Mouse (Mus musculus) ovary, postnatal 10 days (tissue): ENCODE results near the gene Lhfpl1.
"Not testable (repeated sequence)": the region's sequence is repeated elsewhere in the genome, so short reads cannot be mapped to it uniquely, and the experiment has no call there.

Experiments
- DNase-seq: peaks from one replicate; pipeline ENCODE4 v3.0.0; 2022; ENCODE audit warnings: low spot score

The Lhfpl1 gene

GRCm38 (mm10) chrX:145348377-145349203 is at the start of gene Lhfpl1:
Lhfpl1 (minus strand) TSS chrX:145349089.
- DNase-seq = no peak

- no peak for DNase-seq
Measured at GRCm38 (mm10) chrX:145371839-145372238, 22.9 kb upstream of the Lhfpl1 start.

GRCm38 (mm10) chrX:145362527-145362926 is 13.6 kb upstream of the Lhfpl1 start:
- DNase-seq = no peak

- no peak for DNase-seq
Measured at GRCm38 (mm10) chrX:145342402-145342801, 6.5 kb downstream of the Lhfpl1 start.

- no peak for DNase-seq
Measured at GRCm38 (mm10) chrX:145336141-145336540, 12.7 kb downstream of the Lhfpl1 start.

- DNase-seq = no peak
Measured at GRCm38 (mm10) chrX:145308555-145308954, 40.3 kb downstream of the Lhfpl1 start.

- no peak for DNase-seq
Measured at GRCm38 (mm10) chrX:145307174-145307573, 41.7 kb downstream of the Lhfpl1 start.

GRCm38 (mm10) chrX:145300232-145300631 is 48.7 kb downstream of the Lhfpl1 start:
- not testable (repeated sequence) for DNase-seq

- DNase-seq = no peak
Measured at GRCm38 (mm10) chrX:145272209-145272608, 76.7 kb downstream of the Lhfpl1 start.

- no peak for DNase-seq
Measured at GRCm38 (mm10) chrX:145271768-145272167, 77.1 kb downstream of the Lhfpl1 start.

GRCm38 (mm10) chrX:145261803-145262202 is 87.1 kb downstream of the Lhfpl1 start:
- no peak for DNase-seq
